In the genomic region with DNA sequence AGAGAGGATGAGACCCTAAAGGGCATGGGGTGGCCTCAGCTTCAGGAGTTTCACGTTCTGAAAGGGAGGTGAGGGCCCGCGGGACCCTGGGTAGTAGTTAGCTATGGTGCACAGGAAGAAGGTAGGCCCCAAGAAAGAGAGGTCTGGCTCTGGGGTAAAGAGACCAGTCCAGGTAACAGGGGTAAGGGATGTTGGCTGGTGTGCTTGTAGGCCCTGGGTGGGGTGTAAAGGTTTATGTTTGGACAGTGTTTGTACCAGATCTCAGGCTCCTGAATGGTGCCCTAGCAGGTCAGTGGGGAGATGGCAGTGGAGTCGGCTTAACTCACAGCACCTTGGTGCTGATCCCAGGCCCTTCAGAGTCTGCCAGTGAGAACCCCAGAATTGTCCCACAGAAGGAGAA, we compare ENCODE assay signal across 1 mouse cellular context.
TF ChIP-seq lines count a peak whose summit lies in the region.

No protein-coding gene starts in this region.

TF ChIP-seq in MEL, 35 proteins besides CTCF, POLR2A, EP300 and RAD21:
- TF ChIP-seq POLR2AphosphoS2 (IDR thresholded peaks at IDR 0.05; ENCODE audit: low read length) (no peak), SMC3 (IDR thresholded peaks at IDR 0.05; ENCODE audit: low read depth, low read length) (no peak), MXI1 (IDR thresholded peaks at IDR 0.05; ENCODE audit: low read depth, low read length) (no peak), MYC (IDR thresholded peaks at IDR 0.05; ENCODE audit: low read depth, low read length) (no peak), MAX (IDR thresholded peaks at IDR 0.05; ENCODE audit: low read length) (no peak), ZC3H11A (IDR thresholded peaks at IDR 0.05; ENCODE audit: low read depth, low read length) (no peak), POLR2AphosphoS5 (IDR thresholded peaks at IDR 0.05; ENCODE audit: borderline replicate concordance, low read depth, low read length) (no peak), ETS1 (IDR thresholded peaks at IDR 0.05; ENCODE audit: low read depth, low read length) (no peak), RCOR1 (IDR thresholded peaks at IDR 0.05; ENCODE audit: low read depth, low read length) (no peak), NRF1 (IDR thresholded peaks at IDR 0.05; ENCODE audit: insufficient read depth, low read depth, low read length, poor library complexity, severe bottlenecking) (no peak), ZKSCAN1 (IDR thresholded peaks at IDR 0.05; ENCODE audit: low read depth, low read length) (no peak), TAL1 (IDR thresholded peaks at IDR 0.05; ENCODE audit: low read length) (no peak), USF1 (IDR thresholded peaks at IDR 0.05; ENCODE audit: low read depth, low read length) (no peak), NELFE (IDR thresholded peaks at IDR 0.05; ENCODE audit: low read depth, low read length) (no peak), SIN3A (IDR thresholded peaks at IDR 0.05; ENCODE audit: low read length) (no peak), E2F4 (IDR thresholded peaks at IDR 0.05; ENCODE audit: borderline replicate concordance, low read depth, low read length) (no peak), UBTF (IDR thresholded peaks at IDR 0.05; ENCODE audit: borderline replicate concordance, insufficient read depth, low read depth, low read length) (no peak), ZMIZ1 (IDR thresholded peaks at IDR 0.05; ENCODE audit: low read depth, low read length) (no peak), TCF12 (IDR thresholded peaks at IDR 0.05; ENCODE audit: low read depth, low read length) (no peak), BHLHE40 (IDR thresholded peaks at IDR 0.05; ENCODE audit: borderline replicate concordance, low read depth, low read length) (no peak)
